Mouse (Mus musculus) skeletal muscle tissue, adult 2 months (tissue): ENCODE results near the gene Neu1.
"Not testable (repeated sequence)": the region's sequence is repeated elsewhere in the genome, so short reads cannot be mapped to it uniquely, and the experiment has no call there.

Experiments used
- DNase-seq: peaks from one replicate; pipeline ENCODE4 v3.0.0-alpha.2; 2012; ENCODE audit warnings: low read depth, low spot score

The Neu1 gene

GRCm38 (mm10) chr17:34901948-34902347, 29.1 kb upstream of the Neu1 start:
- not testable (repeated sequence) for DNase-seq

GRCm38 (mm10) chr17:34902895-34903294, 28.2 kb upstream of the Neu1 start:
- DNase-seq, result no peak

GRCm38 (mm10) chr17:34910982-34911381, 20.1 kb upstream of the Neu1 start:
- no peak for DNase-seq

- peak; percentile 64 for DNase-seq
Measured at GRCm38 (mm10) chr17:34911945-34912351, 19.1 kb upstream of the Neu1 start.

- DNase-seq, result no peak
Measured at GRCm38 (mm10) chr17:34913930-34914665, 17.0 kb upstream of the Neu1 start, which contains the start of gene Slc44a4. Gene Slc44a4, plus strand, starts transcription at chr17:34914466.

GRCm38 (mm10) chr17:34915410-34915831, 15.6 kb upstream of the Neu1 start:
- DNase-seq, result no peak

GRCm38 (mm10) chr17:34916316-34916715, 14.7 kb upstream of the Neu1 start:
- DNase-seq, result no peak

- DNase-seq, result no peak
Measured at GRCm38 (mm10) chr17:34917188-34917587, 13.9 kb upstream of the Neu1 start.

- DNase-seq, result no peak
Measured at GRCm38 (mm10) chr17:34922939-34923338, 8.1 kb upstream of the Neu1 start.

GRCm38 (mm10) chr17:34924258-34924657, 6.8 kb upstream of the Neu1 start:
- no peak for DNase-seq

- DNase-seq, result no peak
Measured at GRCm38 (mm10) chr17:34927306-34928019, 3.6 kb upstream of the Neu1 start.

- no peak for DNase-seq
Measured at GRCm38 (mm10) chr17:34928841-34929240, 2.2 kb upstream of the Neu1 start.

GRCm38 (mm10) chr17:34931735-34932098, 664 bp downstream of the Neu1 start:
- no peak for DNase-seq

- DNase-seq, result no peak
Measured at GRCm38 (mm10) chr17:34932287-34932686, 1.2 kb downstream of the Neu1 start.

GRCm38 (mm10) chr17:34934031-34934430, 3.0 kb downstream of the Neu1 start:
- no peak for DNase-seq

GRCm38 (mm10) chr17:34934830-34935229, 3.8 kb downstream of the Neu1 start:
- DNase-seq, result no peak

- no peak for DNase-seq
Measured at GRCm38 (mm10) chr17:34937960-34938505, 7.0 kb downstream of the Neu1 start.

GRCm38 (mm10) chr17:34941344-34942041, 10.4 kb downstream of the Neu1 start:
- no peak for DNase-seq

GRCm38 (mm10) chr17:34943128-34943815, 12.2 kb downstream of the Neu1 start:
- DNase-seq, result no peak

GRCm38 (mm10) chr17:34944362-34944761, 13.3 kb downstream of the Neu1 start:
- no peak for DNase-seq

GRCm38 (mm10) chr17:34946486-34947140, 15.6 kb downstream of the Neu1 start:
- no peak for DNase-seq
